Mouse (Mus musculus) forebrain, embryonic 16.5 days (tissue): ENCODE measurements at regions not wholly inside any gene's neighbourhood (a gene's known extent, or its start where the extent isn't known, plus 50 kb on each side); places are given as distances from the start of the nearest gene placed in this dataset.

Experiments
- ATAC-seq: fragments of 200-750 bp; cut with Nextera tagmentation; 2 replicates; pipeline ENCODE4 v1.8.0; 2017; ENCODE audit warnings: mild to moderate bottlenecking, moderate library complexity
- H3K27ac ChIP-seq: fragments of 300-500 bp; sonication (generic); 2 replicates; pipeline ENCODE4 v1.5.1; 2014; ENCODE audit warnings: low read length, control low read depth
- H3K27me3 ChIP-seq: fragments of 300-500 bp; sonication (generic); replicated peaks from 2 replicates; pipeline ENCODE4 v1.6.1; 2014; ENCODE audit warnings: low read length; ENCODE audit not compliant: control insufficient read depth, insufficient read depth
- H3K36me3 ChIP-seq: fragments of 300-500 bp; sonication (generic); 2 replicates; pipeline ENCODE4 v1.6.1; 2014; ENCODE audit not compliant: control insufficient read depth, insufficient read depth
- H3K4me1 ChIP-seq: fragments of 300-500 bp; sonication (generic); replicated peaks from 2 replicates; pipeline ENCODE4 v1.6.1; 2014; ENCODE audit warnings: low read length; ENCODE audit not compliant: control insufficient read depth, insufficient read depth
- H3K4me2 ChIP-seq: fragments of 300-500 bp; sonication (generic); 2 replicates; pipeline ENCODE4 v1.6.1; 2014; ENCODE audit warnings: mild to moderate bottlenecking, low read length, control low read depth
- H3K4me3 ChIP-seq: fragments of 300-500 bp; sonication (generic); replicated peaks from 2 replicates; pipeline ENCODE4 v1.5.1; 2014; ENCODE audit warnings: mild to moderate bottlenecking, low read length, control low read depth
- H3K9ac ChIP-seq: fragments of 300-500 bp; sonication (generic); replicated peaks from 2 replicates; pipeline ENCODE4 v1.6.1; 2014; ENCODE audit warnings: low read depth, low read length, control low read depth
- H3K9me3 ChIP-seq: fragments of 300-500 bp; sonication (generic); 2 replicates; pipeline ENCODE4 v1.6.1; 2016; ENCODE audit warnings: low read length; ENCODE audit not compliant: control insufficient read depth
- WGBS: fragments of 180-500 bp; shearing (Covaris S2); extraction: QIAGEN DNeasy Blood & Tissue Kit; methylation state at CpG from one replicate; pipeline ENCODE4 v1.1.7; 2014; 5-methylcytosine and 5-hydroxymethylcytosine counted together

DNA sequence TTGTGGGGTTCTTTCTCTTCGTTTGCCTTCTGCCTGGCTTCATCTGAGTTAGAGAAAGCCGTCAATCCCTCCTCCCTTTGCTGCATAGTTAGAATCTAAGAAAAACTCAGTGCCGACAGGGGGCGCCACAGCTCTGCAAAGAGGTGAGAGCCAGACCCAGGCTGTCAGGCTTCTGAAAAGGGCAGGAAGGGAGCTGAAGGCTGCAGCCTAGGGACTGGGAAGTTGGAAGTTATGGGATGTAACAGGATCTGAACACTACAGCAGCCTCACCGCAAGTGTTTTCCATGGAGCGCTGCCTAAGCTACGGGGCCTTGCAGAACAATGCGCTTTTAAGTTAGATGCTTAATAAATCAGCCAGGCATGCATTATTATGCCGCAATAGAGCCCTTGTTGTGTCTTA is 379.7 kb downstream of the Slc4a3 start:
- peak overlapping the region; percentile 42; the same call in 1 of the 2 replicates for H3K9ac ChIP-seq
- peak overlapping the region; percentile 34; the same call in 1 of the 2 replicates for H3K4me2 ChIP-seq
- peak; percentile 94 for ATAC-seq
- WGBS, result 2% methylated on average over 9 of the region's 9 CpGs
- no peak overlapping the region for H3K4me3 ChIP-seq
- peaks cover 17% of the 10 kb centered on the region for H3K4me1 ChIP-seq
- no peaks in the 10 kb centered on the region for H3K36me3 ChIP-seq
- H3K27ac ChIP-seq, result 0 out of 2 replicates have a peak overlapping the region, but pooled peaks have one; percentile 10
- H3K9me3 ChIP-seq, result no peaks in the 10 kb centered on the region
- no peaks in the 10 kb centered on the region for H3K27me3 ChIP-seq

DNA sequence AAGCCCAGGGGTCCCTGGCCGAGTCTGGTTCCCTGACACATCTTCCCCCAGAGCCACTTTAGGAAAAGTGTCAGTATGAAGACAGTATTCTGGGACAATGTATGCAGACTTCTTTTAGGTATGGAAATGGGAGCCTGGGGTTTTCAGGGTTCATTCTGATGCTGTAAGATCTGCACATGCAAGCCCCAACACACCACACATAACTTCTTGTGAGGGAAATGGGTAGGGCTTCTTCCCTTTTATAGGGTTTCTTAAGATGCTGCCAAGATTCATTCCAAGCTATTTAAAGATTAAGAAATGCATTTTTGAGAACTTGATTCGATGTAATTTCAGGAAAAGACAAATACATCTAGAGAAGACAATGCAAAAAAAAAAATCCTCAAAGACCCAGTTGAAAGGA is 385.8 kb downstream of the Slc4a3 start:
- no peak for ATAC-seq
- Histone ChIP-seq H3K9ac (no peak overlapping the region), H3K4me1 (peaks cover 9% of the 10 kb centered on the region), H3K4me2 (no peak overlapping the region), H3K36me3 (no peaks in the 10 kb centered on the region), H3K27ac (no peak overlapping the region), H3K27me3 (no peaks in the 10 kb centered on the region), H3K4me3 (no peak overlapping the region), H3K9me3 (no peaks in the 10 kb centered on the region)
- 63% methylated on average over 2 of the region's 2 CpGs for WGBS

DNA sequence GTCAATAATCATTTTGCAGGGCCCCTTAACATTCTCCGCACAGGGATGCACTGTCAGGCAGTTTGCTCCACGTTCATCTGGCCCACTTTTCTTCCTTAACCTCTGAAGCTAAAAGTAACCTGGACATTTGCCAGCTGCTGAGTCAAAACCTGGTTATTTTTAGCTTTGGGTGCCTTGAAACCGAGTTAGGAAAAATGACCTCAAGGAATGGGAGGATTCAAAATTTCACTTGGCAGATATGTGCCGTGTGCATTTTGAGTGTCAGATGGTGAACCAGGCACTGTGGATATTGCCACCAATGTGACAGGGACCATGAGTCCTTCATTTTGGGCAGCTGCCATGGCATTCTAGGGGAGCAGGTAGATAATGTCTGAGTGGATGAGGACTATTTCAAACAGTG is 387.8 kb downstream of the Slc4a3 start:
- no peak for ATAC-seq
- no peak overlapping the region for H3K27ac ChIP-seq
- H3K9ac ChIP-seq, result no peak overlapping the region
- no peaks in the 10 kb centered on the region for H3K27me3 ChIP-seq
- H3K4me3 ChIP-seq, result no peak overlapping the region
- peaks cover 10% of the 10 kb centered on the region for H3K4me1 ChIP-seq
- 67% methylated on average over 4 of the region's 4 CpGs for WGBS
- H3K9me3 ChIP-seq, result no peaks in the 10 kb centered on the region
- H3K4me2 ChIP-seq, result no peak overlapping the region
- no peaks in the 10 kb centered on the region for H3K36me3 ChIP-seq

DNA sequence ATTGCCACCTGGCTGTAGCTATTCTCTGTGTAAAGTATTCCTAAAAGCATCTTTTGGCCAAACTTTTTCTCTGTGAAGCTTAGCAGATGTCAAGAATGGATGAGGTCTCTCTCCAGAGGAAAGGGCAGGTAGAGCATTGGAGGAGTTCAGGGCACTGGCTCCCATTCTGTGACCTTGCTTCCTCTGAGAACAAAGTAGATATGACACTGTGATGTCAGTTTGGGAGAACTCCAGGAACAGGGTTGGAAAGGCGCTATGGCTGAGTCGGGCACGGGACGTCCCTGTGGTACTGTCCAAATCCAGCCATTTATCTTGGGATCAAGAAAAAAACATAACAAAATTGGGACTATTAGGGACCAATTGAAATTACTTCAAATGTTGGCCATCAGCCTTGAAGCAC is 388.7 kb downstream of the Slc4a3 start:
- H3K9ac ChIP-seq, result no peak overlapping the region
- no peak overlapping the region for H3K4me3 ChIP-seq
- H3K27me3 ChIP-seq, result no peaks in the 10 kb centered on the region
- no peak overlapping the region for H3K4me2 ChIP-seq
- H3K9me3 ChIP-seq, result no peaks in the 10 kb centered on the region
- 94% methylated on average over 4 of the region's 4 CpGs for WGBS
- no peak overlapping the region for H3K27ac ChIP-seq
- no peak for ATAC-seq
- H3K36me3 ChIP-seq, result no peaks in the 10 kb centered on the region
- H3K4me1 ChIP-seq, result peaks cover 10% of the 10 kb centered on the region

DNA sequence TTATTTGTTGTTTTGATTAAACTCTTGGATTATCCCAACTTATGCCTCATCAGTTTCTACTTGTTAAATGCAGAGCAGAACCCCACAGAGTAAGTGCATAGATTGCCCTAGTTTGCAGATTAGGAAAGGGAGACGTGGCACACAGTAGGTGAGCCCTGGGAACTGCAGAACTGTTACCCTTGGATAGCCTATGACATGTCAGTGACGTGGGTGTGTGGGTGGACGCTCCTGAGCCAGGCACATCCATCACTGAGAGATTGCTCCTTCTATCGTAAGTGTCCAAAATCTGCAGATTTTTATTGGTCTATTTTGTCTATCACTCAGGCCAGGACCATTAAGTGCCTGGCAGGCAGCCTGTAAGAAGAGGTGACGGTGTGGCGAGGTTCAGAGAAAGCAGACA is 389.8 kb downstream of the Slc4a3 start:
- Histone ChIP-seq H3K36me3 (no peaks in the 10 kb centered on the region), H3K27me3 (no peaks in the 10 kb centered on the region), H3K4me3 (no peak overlapping the region), H3K9me3 (no peaks in the 10 kb centered on the region), H3K4me1 (peaks cover 10% of the 10 kb centered on the region), H3K9ac (no peak overlapping the region), H3K4me2 (no peak overlapping the region), H3K27ac (no peak overlapping the region)
- 48% methylated on average over 6 of the region's 6 CpGs for WGBS
- ATAC-seq, result no peak

DNA sequence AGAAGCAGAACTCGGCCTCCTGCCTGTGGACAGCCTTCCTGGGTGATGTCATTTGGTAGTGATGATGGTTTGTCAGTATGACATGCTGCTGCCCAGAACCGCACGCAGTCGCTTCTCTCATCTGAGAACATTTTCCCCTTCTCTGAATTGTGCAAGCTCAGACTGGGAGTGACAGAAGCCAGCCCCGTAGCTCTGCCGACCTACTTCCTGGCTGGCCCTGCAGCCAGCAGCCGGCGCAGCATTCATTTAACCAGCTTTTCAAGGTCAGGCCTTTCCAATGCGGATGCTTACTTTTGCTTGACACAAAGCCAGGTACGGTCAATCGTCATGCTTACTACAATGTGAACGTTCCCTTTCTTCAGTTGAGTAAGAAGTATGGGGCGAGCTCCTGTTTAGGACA is 390.5 kb downstream of the Slc4a3 start:
- H3K27me3 ChIP-seq, result no peaks in the 10 kb centered on the region
- no peak overlapping the region for H3K4me3 ChIP-seq
- no peak overlapping the region for H3K27ac ChIP-seq
- H3K4me2 ChIP-seq, result no peak overlapping the region
- H3K9ac ChIP-seq, result no peak overlapping the region
- no peaks in the 10 kb centered on the region for H3K36me3 ChIP-seq
- peaks cover 10% of the 10 kb centered on the region for H3K4me1 ChIP-seq
- H3K9me3 ChIP-seq, result no peaks in the 10 kb centered on the region
- WGBS, result 45% methylated on average over 13 of the region's 13 CpGs
- ATAC-seq, result no peak

DNA sequence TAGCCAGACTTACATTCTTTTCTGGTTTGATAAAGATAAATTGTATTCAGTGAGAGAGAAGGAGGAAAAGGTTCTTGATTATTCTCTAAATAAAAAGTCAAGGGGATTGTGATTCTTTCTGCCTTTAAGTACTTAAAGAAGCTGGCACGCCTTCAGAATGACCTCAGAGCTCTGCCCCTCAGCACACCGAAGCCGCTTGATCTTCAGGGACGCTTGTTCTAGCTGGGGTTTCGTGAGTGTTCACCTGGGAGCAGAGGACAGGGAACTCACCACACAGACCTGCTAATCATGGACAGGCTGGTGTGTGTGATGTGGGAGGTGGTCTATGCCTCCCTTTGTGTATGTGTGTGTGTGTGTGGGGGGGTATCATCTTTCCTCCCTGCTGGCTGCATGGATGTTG is 391.3 kb downstream of the Slc4a3 start:
- no peak for ATAC-seq
- Histone ChIP-seq H3K9ac (no peak overlapping the region), H3K4me1 (peaks cover 10% of the 10 kb centered on the region), H3K27me3 (no peaks in the 10 kb centered on the region), H3K4me2 (no peak overlapping the region), H3K4me3 (no peak overlapping the region), H3K9me3 (no peaks in the 10 kb centered on the region), H3K36me3 (no peaks in the 10 kb centered on the region), H3K27ac (no peak overlapping the region)
- WGBS, result 46% methylated on average over 5 of the region's 5 CpGs

DNA sequence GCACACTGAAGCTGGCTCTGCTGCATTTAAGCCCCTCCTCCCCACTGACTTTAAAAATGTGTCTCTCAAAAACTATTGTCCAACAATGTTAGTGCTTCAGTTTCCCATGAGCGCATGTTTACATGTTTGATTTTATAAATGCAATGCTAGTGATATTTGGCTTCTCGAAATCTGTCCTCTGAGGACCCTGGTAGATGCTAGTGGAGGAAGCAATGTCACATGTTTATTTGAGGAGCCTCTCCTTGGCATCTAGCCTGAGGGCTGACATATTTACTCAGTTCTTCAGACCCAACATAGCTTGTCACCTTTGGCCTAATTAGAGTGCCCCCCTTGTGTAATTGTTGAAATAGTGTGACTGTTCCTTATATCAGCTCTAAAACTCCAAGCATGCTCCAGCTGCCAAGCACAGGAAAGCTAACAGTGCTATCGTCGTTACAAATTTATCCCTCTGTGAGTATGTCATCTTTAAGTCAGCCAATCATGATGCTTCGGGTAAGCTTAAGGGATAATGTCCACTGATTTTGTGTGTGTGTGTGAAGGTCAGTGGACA is 400.3 kb downstream of the Slc4a3 start:
- H3K36me3 ChIP-seq, result no peaks in the 10 kb centered on the region
- no peaks in the 10 kb centered on the region for H3K9me3 ChIP-seq
- peaks cover 5% of the 10 kb centered on the region; the same call in 1 of the 2 replicates for H3K4me1 ChIP-seq
- no peak for ATAC-seq
- 70% methylated on average over 5 of the region's 5 CpGs for WGBS
- no peak overlapping the region for H3K27ac ChIP-seq
- H3K9ac ChIP-seq, result no peak overlapping the region
- no peak overlapping the region for H3K4me3 ChIP-seq
- no peak overlapping the region for H3K4me2 ChIP-seq
- H3K27me3 ChIP-seq, result no peaks in the 10 kb centered on the region

DNA sequence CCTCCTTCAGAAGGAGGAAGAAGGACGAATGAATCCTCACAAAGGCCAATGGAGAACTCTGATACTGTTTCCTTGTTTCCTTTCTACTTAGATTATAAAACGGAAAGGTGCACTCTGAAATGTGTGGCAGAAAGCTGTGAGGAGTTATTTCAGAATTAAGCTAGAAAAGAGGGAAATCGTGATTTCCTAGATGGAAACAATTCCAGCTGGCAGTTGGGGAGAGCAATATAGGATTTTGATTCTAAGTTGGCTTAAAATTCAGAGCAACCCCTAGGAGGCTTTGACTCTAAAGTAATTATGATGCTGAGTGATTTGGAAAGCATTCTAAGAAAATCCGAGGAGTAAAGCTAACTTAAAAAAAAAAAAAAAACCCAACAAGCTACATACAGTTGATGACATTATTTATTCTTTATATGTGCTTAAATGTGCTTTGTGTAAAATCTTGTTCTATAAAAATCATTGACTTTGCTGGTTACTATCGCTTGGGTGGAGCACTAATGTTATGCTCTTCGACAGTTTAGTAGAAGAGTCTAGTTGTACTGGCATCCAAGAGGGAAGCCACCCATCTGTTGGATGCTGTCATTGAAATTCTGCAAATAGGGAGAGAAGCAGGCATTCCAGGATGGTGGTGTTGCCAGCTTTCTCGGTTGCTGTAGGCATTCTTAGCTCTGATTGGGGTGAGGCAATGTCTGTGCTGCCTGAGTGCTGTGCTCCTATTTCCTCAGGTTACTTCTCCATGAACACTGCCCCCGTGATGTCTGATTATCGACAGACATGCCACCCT is 432.3 kb downstream of the Slc4a3 start:
- Histone ChIP-seq H3K36me3 (no peaks in the 10 kb centered on the region), H3K4me2 (no peak overlapping the region), H3K4me1 (peaks cover 2% of the 10 kb centered on the region; the same call in 1 of the 2 replicates), H3K4me3 (no peak overlapping the region), H3K9ac (no peak overlapping the region), H3K27me3 (no peaks in the 10 kb centered on the region), H3K27ac (no peak overlapping the region), H3K9me3 (no peaks in the 10 kb centered on the region)
- WGBS, result 76% methylated on average over 9 of the region's 9 CpGs
- ATAC-seq, result peak; percentile 70
